Mouse (Mus musculus): ENCODE measurements around the gene Gm9780.
"Not testable (repeated sequence)": the region's sequence is repeated elsewhere in the genome, so short reads cannot be mapped to it uniquely, and the experiment has no call there.

The Gm9780 gene

GRCm38 (mm10) chr14:26042611-26043010 lies at the start of gene Gm9780:
Gene Gm9780, minus strand, starts transcription at chr14:26042711.
- not testable (repeated sequence) for DNase-seq (ENCODE audit: low spot score in 2 of 2)

GRCm38 (mm10) chr14:26081997-26082396 lies 39.5 kb upstream of the Gm9780 start, which contains the start of gene Cphx3:
Gene Cphx3, plus strand, starts transcription at chr14:26082297.
- DNase-seq (ENCODE audit: low spot score in 2 of 2), result not testable (repeated sequence)

GRCm38 (mm10) chr14:26081216-26081615 lies 38.7 kb upstream of the Gm9780 start, which contains the start of gene Cphx2:
Gene Cphx2, plus strand, starts transcription at chr14:26081516.
- not testable (repeated sequence) for DNase-seq (ENCODE audit: low spot score in 2 of 2)

- DNase-seq (ENCODE audit: low spot score in 2 of 2), result not testable (repeated sequence)
Measured at GRCm38 (mm10) chr14:26076620-26077390, 34.3 kb upstream of the Gm9780 start.

GRCm38 (mm10) chr14:26067325-26067633 lies 24.8 kb upstream of the Gm9780 start, which contains the start of gene Tmem254c:
Gene Tmem254c, minus strand, starts transcription at chr14:26067355.
- DNase-seq (ENCODE audit: low spot score in 2 of 2), result not testable (repeated sequence)

GRCm38 (mm10) chr14:26066574-26067324 lies 24.2 kb upstream of the Gm9780 start:
- DNase-seq (ENCODE audit: low spot score in 2 of 2), result not testable (repeated sequence)

- DNase-seq (ENCODE audit: low spot score in 2 of 2), result not testable (repeated sequence)
Measured at GRCm38 (mm10) chr14:26059362-26059761, 16.9 kb upstream of the Gm9780 start.

- not testable (repeated sequence) for DNase-seq (ENCODE audit: low spot score in 2 of 2)
Measured at GRCm38 (mm10) chr14:26058184-26058583, 15.7 kb upstream of the Gm9780 start.

- not testable (repeated sequence) for DNase-seq (ENCODE audit: low spot score in 2 of 2)
Measured at GRCm38 (mm10) chr14:26048767-26049166, 6.3 kb upstream of the Gm9780 start.

GRCm38 (mm10) chr14:26047026-26047425 lies 4.5 kb upstream of the Gm9780 start:
- not testable (repeated sequence) for DNase-seq (ENCODE audit: low spot score in 2 of 2)

- not testable (repeated sequence) for DNase-seq (ENCODE audit: low spot score in 2 of 2)
Measured at GRCm38 (mm10) chr14:26045007-26045406, 2.5 kb upstream of the Gm9780 start.

GRCm38 (mm10) chr14:26035439-26035838 lies 7.1 kb downstream of the Gm9780 start:
- DNase-seq (ENCODE audit: low spot score in 2 of 2), result not testable (repeated sequence)

- not testable (repeated sequence) for DNase-seq (ENCODE audit: low spot score in 2 of 2)
Measured at GRCm38 (mm10) chr14:26034364-26034763, 8.1 kb downstream of the Gm9780 start.

- DNase-seq (ENCODE audit: low spot score in 2 of 2), result not testable (repeated sequence)
Measured at GRCm38 (mm10) chr14:26025653-26026052, 16.9 kb downstream of the Gm9780 start.

- not testable (repeated sequence) for DNase-seq (ENCODE audit: low spot score in 2 of 2)
Measured at GRCm38 (mm10) chr14:26022831-26023230, 19.7 kb downstream of the Gm9780 start.

- not testable (repeated sequence) for DNase-seq (ENCODE audit: low spot score in 2 of 2)
Measured at GRCm38 (mm10) chr14:26021555-26021954, 21.0 kb downstream of the Gm9780 start.

GRCm38 (mm10) chr14:26016414-26016813 lies 26.1 kb downstream of the Gm9780 start:
- DNase-seq (ENCODE audit: low spot score in 2 of 2), result not testable (repeated sequence)

GRCm38 (mm10) chr14:26007462-26007861 lies 35.0 kb downstream of the Gm9780 start:
- not testable (repeated sequence) for DNase-seq (ENCODE audit: low spot score in 2 of 2)

- not testable (repeated sequence) for DNase-seq (ENCODE audit: low spot score in 2 of 2)
Measured at GRCm38 (mm10) chr14:25981880-25982279, 60.6 kb downstream of the Gm9780 start.

- DNase-seq (ENCODE audit: low spot score in 2 of 2), result not testable (repeated sequence)
Measured at GRCm38 (mm10) chr14:25979242-25979941, 63.1 kb downstream of the Gm9780 start.

- not testable (repeated sequence) for DNase-seq (ENCODE audit: low spot score in 2 of 2)
Measured at GRCm38 (mm10) chr14:25978371-25979241, 63.9 kb downstream of the Gm9780 start, which contains the start of gene Duxbl1. Gene Duxbl1, plus strand, starts transcription at chr14:25978577.
